Mouse (Mus musculus): ENCODE measurements at regions not wholly inside any gene's neighbourhood (a gene's known extent, or its start where the extent isn't known, plus 50 kb on each side); places are given as distances from the start of the nearest gene placed in this dataset.

DNA sequence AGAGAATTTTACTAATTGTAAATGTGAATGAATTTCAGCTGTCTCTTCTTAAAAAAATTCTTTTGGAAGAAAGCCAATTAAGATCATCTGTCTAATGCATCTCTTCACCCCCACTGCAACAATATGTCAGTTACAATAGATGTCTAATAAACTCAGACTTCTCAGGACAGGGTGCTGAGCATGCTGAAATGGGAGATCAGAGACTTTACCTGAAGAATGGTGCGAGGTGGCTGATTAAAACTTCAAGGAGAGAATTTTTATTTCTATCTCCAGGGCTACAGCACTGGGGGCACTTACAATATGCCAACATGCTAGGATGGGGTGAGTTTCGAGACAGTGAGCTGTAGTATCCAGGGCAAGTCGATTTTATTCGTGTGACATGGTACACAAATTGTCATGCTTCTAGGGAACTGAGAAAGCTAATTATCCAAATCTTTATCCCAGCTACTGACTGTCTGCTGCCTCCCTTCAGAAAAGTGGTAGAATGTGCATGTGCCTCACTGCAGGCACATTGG lies 449.0 kb upstream of the Fam92a start:
- no peak for ATAC-seq

GRCm38 (mm10) chr4:12620059-12620755 lies 448.4 kb upstream of the Fam92a start:
- no peak for ATAC-seq

DNA sequence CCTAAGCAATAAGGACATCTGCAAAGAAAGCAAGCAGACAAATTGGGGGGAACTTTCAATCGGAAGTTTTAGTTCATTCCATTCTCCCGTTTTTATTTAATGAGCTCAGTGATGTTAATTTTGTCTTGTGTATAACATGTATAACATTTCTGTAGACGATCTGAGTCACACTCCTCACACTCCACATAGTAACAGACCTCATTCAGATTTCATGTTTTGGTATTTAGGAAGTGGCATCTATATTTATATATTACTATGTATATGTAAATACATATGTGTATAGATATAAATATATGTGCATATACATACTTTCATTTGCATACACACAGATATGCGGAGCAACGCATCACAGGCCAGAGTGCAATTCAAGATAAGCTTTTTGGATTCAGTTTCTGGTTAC lies 444.9 kb upstream of the Fam92a start:
- ATAC-seq: no peak

- no peak for ATAC-seq
These were observed 439.7 kb upstream of the Fam92a start for GRCm38 (mm10) chr4:12611511-12611910.

DNA sequence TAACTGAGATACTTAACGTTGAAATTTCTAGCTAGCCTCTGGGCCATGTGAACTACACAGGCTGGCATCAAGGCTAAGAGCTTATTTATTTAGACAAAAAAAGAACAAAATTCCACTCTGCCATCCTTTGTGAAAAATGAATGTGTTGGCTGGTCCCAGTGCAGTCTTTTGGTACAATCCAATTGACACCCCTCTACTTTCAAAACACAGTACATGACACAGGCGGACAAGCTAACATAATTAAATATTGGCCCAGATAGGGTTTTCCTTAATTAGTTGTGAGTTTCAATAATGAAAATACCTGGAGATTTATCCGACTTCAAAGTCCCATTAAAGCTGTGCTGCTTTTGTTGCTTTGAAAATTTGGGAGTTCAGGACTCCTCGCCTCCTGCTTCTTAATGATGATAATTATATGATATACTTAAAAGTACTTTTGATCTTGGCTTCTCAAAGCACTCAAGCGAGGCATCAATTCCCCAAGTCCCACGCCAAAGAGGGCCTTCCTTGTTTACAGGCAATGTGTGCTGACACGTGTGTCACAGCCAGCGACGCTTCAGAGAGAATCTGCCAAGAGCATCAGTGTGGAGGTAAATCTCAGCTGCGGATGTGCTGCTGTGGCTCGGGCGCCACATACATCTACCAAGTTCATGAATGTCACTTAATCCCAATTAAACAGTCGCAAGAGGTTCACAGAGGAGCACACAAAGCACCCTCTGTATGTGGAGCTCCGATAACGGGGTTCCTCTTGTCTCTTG lies 429.5 kb upstream of the Fam92a start:
- ATAC-seq: no peak

DNA sequence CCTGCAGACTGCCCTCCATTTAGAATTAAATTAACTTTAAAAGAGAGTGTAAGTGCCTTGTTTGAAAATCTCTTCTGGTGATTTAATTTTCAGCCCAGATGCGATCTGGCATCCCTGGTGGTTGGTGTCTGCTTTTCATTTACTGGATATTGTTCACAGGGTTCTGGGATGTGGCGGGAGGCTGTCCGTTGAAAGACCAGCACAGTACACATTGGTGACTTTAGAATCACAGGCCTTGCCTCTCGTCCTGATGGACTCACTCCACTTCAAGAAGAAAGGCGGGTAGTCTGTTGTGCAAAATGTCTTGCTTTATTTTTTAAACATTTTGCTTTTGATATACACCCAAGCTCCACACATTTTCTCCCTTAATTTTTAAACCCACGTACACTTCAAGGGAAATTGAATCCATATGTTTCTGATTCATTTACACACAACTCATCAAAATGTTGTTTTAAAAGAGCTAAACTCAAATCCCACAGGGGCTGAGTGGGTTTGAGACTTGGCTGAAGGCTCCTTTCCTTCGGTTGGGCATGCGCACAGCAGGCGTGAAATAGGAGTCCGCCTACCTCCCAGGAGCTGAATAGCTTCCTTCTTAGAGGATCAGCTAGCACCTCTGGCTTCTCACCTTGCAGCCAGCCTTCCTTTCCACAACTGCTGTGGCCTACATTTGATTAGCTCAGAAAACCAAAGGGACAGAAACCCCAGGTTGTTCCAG lies 424.1 kb upstream of the Fam92a start:
- no peak for ATAC-seq

GRCm38 (mm10) chr4:12592973-12593372 lies 421.2 kb upstream of the Fam92a start:
- no peak for ATAC-seq

DNA sequence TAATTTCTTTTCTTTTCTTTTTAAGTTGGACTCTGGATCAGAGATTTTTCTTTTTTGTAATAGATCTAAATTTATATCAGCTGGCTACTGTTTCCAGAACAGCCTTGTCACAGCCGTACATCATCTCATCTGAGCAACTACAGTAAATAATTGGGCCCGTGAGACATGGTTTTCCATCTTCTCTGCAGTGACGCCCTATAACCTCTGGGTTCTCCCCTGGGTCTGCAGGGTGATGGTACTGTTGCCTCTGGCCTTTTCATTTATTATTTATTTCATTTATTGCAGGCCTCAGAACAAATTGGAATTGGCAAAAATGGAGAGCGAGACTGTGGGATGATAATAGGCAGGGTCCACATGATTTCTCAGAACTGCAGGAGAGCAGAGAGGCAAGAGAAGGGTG lies 406.3 kb upstream of the Fam92a start:
- ATAC-seq: no peak

- no peak for ATAC-seq
These were observed 400.1 kb upstream of the Fam92a start for GRCm38 (mm10) chr4:12571881-12572280.

GRCm38 (mm10) chr4:12570689-12571088 lies 398.9 kb upstream of the Fam92a start:
- no peak for ATAC-seq

GRCm38 (mm10) chr4:12567643-12568042 lies 395.8 kb upstream of the Fam92a start:
- ATAC-seq: no peak

DNA sequence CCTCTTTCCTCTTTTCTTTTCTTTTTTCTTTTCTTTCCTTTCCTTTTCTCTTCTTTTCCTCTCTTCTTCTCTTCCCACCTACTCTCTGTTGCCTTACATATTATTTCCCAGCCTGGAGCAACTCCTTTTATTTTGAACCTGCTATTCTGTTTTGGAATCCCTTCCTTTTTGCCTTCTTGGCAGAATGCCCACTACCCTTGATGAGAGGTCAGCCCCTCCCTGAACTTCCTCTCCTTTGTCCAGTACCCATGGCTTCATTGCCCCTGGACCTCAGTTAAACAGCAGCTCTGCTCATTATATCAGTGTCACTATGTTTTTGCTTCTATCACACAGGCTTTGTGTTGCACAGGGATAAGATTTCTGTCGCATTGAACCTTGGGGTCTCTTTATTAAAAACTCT lies 391.2 kb upstream of the Fam92a start:
- ATAC-seq: no peak

GRCm38 (mm10) chr4:12560546-12560945 lies 388.7 kb upstream of the Fam92a start:
- no peak for ATAC-seq

- no peak for ATAC-seq
These were observed 388.2 kb upstream of the Fam92a start for GRCm38 (mm10) chr4:12560015-12560414.

DNA sequence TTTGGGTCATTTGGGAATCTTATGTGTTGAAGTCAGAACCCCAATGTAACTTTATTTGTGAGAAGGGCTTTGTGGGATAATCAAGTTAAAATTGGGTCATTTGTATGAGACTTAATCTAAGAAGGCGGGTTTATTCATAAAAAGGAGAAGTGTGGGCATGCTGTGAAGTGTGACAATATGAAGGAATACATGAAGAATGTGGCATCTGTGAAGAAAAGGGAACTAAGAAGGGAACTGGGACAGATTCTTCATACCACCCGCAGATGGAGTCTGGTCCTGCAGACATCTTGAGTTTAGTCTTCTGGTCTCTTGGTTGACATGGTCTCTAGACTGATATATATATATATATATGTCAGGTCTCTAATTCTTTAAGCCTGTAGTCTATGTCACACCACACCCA lies 385.3 kb upstream of the Fam92a start:
- ATAC-seq: no peak

GRCm38 (mm10) chr4:12549265-12549664 lies 377.4 kb upstream of the Fam92a start:
- no peak for ATAC-seq

DNA sequence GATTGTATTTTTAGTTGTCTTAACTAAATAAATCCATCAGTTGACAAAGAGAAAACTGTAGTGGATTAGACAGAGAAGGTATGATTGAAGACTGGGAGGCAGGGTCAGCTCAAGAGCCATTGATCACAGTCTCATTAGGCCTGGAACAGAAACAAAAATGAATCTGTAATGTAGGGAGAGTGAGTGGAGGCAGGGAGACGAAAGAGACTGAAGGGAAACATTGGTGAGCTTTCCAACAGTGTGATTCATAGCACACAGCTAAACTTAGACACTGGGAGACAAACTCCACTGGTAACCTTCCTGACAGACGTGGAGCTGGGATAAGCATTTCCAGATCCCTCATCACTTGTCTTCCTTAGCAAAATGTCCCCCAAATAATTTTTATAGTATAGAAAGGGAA lies 372.1 kb upstream of the Fam92a start:
- no peak for ATAC-seq

GRCm38 (mm10) chr4:12541508-12541907 lies 369.7 kb upstream of the Fam92a start:
- no peak for ATAC-seq

DNA sequence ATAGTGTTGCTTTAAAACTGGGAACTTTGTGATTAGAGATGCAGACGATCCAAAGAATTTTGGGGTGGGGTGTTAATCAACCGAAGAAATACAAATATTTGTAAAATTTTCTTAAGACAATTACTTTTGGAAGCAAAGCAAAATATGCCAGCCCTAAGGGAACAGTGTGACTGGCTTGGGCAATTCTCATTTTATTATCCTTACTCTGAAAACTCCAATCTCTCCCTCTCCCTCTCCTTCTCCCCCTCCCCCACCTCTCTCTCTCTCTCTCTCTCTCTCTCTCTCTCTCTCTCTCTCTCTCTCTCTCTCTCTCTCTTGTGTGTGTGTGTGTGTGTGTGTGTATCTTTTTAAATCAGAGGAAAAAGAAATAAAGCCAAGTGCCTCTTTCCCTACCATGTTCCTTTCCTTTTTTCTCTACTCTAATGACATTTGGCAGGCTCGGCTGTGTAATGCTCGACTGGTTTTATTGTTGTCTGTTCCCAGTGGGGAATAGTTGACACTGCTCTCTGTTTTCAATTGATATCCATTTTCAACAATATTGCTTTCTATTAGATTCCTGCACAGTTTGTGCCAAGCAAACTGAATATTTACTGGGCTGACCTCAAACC lies 367.5 kb upstream of the Fam92a start:
- ATAC-seq: no peak

DNA sequence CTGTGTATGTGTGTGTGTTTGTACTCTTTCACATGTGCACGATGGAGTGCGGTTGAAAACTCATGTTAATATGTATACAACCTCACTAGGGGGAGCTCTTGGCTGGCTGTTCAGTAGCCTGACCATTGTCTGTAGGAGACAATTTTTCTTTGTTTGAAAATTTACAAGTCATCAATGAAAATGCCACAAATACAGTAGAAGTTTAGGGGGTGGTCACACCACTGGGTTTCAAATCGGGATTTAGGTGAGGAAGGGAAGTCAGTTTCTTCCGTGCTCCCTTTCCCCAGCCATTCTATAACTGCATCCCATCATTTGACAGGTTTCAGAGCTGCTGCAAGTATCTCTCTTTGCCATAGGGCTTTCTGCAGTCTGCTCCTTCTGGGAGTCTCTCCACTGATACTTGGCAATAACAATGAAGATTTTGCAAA lies 366.9 kb upstream of the Fam92a start:
- no peak for ATAC-seq

GRCm38 (mm10) chr4:12538043-12538442 lies 366.2 kb upstream of the Fam92a start:
- ATAC-seq: no peak

GRCm38 (mm10) chr4:12534151-12534550 lies 362.3 kb upstream of the Fam92a start:
- no peak for ATAC-seq

- no peak for ATAC-seq
These were observed 361.1 kb upstream of the Fam92a start for GRCm38 (mm10) chr4:12532961-12533360.

All from activated CD4-positive, CD25-positive, alpha-beta regulatory T cell, adult 4 months (primary cell).